Mouse (Mus musculus): ENCODE measurements around the gene Ppp6c.

DNA sequence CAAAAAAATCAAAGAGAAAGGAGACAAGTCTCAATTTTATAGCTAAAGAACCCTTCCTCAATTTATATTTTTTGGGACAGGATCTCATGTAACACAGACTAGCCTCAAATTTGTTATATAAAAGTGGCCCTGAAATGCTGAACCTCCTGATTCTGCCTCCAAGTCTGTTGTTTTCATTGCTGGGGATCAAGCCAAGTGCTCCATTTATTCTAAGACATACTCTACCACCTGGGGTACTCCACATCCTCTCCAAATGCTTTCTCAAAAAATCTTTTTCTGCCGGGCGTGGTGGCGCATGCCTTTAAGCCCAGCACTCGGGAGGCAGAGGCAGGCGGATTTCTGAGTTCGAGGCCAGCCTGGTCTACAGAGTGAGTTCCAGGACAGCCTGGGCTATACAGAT, 6.2 kb downstream of the Ppp6c start:
- no peak for TF ChIP-seq CTCF (IDR thresholded peaks at IDR 0.05; ENCODE audit: control insufficient read depth, insufficient read depth, low read length)
- TF ChIP-seq POLR2A (IDR thresholded peaks at IDR 0.05; ENCODE audit: borderline replicate concordance, control insufficient read depth, low read depth, low read length): no peak

Measured in bone marrow, adult 2 months (tissue).